Mouse (Mus musculus) embryonic fibroblast, embryonic 13.5 days (primary cell): ENCODE data around the gene 9130019O22Rik.

Experiments
- CTCF ChIP-seq: IDR thresholded peaks from 2 replicates; pipeline ENCODE4 v1.5.1; 2011; ENCODE audit warnings: mild to moderate bottlenecking, control low read depth, low read length, moderate library complexity, borderline replicate concordance; ENCODE audit not compliant: insufficient read depth
- POLR2A ChIP-seq: IDR thresholded peaks from 2 replicates; pipeline ENCODE4 v1.6.1; 2011; ENCODE audit warnings: low read depth, mild to moderate bottlenecking, control low read depth, low read length, moderate library complexity

DNA sequence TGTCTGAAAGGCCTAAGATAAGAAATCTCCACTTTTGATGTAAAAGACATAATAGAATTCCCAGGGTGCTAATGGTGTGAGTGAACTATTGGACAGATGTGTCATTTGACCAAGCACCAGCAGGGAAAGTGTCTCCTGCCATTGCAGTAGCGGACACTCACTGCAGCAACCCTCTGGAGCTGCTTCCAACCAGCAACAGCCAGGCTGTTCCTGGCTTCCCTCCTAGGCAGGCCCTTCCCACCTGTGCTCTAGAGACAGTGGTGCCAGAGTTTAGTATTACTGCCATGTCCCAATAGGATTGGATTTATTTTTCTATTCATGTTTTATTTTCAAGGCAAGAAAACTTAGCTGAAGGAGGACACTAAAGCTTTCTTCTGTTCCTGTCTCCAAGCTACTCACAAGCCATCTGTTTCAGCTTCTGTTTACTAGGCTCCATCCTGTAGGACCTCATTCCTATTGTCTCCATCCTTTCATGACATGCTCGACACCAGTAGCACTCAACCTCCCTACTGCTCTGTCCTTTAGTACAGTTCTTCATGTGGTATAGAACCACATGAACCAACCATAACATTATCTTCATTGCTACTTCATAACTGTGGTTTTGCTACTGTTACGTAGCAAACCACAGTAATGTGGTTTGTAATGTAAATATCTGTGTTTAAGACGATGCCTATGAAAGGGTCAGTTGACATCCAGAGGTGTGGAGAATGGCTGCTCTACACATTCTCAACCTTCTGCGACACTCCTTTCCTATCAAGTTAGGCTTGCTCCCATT lies 35.5 kb downstream of the 9130019O22Rik start:
- TF ChIP-seq CTCF (no peak), POLR2A (no peak)
